Mouse (Mus musculus): Measurements from ENCODE around the gene Bag1. TPM values are rescaled to one million over a fixed set of nuclear protein-coding genes. Genes with fewer than 3 reads are reported as not detected.
"Not testable (repeated sequence)": the region's sequence is repeated elsewhere in the genome, so short reads cannot be mapped to it uniquely, and the experiment has no call there.

The Bag1 gene
- total RNA-seq, 2 experiments from 2014 or later: 163 to 170 TPM

DNA sequence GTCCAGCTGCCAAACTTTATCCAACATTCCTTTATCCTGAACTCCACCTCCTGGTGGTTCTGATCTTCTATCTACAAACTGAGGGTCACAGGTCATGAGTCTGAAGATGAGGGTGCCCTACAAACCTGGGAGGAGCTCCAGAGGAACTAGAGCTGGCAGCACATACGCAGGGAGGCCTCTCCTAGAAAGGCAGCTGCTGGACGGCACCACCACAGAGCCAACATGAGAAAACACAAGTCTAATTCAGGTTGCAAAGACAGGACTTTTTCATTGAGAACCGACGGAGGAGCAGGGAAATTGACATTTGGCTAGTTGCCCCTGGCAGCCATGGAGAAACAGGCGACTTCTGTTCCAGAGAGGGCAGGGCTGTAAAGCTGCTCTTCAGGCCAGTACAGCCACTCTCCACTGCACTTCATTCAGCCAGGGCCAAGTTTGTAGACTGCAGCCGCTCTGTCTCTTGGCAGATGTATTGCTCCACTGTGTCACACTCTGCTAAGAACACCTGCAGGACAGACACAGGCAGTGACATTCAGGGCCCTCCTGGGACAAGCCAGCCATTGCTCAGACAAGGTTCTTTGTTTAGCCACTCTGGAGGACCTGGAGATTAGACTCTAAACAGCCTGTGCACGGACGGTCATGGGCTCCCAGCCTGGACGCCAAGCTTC is 11.8 kb downstream of the Bag1 start:
- DNase-seq (ENCODE audit: low spot score in 2 of 2): peak; percentile 70 to 74

DNA sequence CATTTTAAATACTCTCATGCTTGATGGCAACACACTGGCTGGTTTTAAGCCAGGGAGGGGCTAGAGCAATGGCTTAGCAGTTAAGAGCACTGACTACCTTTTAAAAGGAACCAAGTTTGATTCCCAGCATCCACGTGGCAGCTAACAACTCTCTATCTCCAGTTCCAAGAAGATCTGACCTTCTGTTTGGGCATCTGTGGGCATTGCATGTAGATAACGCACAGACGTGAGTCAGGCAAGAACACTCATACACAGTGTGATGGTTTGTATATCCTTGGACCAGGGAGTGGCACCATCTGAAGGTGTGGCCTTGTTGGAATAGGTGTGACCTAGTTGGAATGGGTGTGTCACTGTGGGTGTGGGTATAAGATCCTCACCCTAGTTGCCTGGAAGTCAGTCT is 13.7 kb downstream of the Bag1 start:
- DNase-seq (ENCODE audit: low spot score in 2 of 2): not testable (repeated sequence)

DNA sequence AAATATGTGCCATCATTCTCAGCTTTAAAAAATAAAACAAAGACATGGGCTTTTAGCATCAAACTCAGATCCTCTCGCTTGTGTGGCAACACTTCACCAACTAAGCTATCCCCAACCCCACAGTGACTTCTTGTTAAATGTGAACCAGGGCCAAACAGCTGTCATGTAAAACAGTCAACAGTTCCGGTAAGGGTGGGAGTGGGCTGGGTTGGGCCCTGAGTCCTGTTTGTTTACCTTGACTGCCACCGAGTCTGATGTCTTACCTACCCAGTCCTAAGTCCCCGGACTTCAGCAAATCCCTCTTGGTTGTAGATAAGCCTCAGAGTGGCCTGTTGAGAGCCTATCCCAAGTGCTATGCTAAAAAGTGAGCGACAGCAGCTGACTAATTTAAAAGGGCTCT is 14.4 kb downstream of the Bag1 start:
- no peak for DNase-seq (ENCODE audit: low spot score in 2 of 2)

- no peak for DNase-seq (ENCODE audit: low spot score in 2 of 2)
Observed at GRCm38 (mm10) chr4:40929046-40929445, 19.0 kb downstream of the Bag1 start.

GRCm38 (mm10) chr4:40925568-40925967 is 22.5 kb downstream of the Bag1 start:
- no peak for DNase-seq (ENCODE audit: low spot score in 2 of 2)

DNA sequence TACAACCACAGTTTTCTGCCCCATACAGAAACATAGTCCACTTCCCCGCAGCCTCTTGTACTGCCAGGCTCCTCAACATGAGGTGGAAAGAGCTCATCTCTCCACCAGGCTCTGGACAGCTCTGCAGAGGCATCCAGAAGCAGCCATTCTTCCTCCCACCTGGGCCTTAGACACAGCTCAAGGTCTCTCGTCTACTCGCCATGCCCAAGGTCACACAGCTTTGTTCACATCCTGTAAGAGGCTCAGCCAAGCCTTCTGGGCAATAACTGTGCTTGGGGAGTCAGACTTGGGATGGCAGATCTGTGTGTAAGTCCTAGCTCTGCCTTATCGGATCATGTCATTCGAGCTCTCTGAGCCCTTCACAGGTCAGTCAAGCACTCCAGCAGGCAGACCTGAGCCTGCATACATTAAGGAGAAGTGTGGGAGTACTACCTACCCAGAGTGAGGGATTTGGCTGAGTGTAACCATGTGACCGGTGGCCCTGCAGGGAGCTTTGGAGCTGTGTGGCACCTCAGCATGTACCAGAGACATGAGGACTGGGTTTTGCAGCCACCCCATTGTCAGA is 24.9 kb downstream of the Bag1 start:
- DNase-seq (ENCODE audit: low spot score in 2 of 2): no peak

DNA sequence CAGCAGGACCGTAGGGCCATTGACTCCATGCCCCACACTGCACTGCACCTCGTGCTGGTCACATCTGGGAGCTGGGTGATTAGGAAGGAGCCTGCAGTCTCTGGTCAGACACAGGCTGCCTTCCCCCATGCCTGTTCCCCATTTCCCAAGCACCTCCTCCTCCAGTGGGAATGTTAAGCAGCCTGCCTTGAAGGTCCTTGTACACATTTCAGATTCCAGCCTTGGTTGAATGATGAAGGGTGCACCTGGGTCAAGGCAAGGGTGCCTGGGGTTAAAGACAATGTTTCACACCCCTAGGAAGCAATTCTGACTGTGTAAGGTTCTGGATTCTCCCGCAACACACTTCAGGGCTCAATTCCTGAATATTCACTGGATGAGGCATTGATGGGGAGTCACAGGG is 26.8 kb downstream of the Bag1 start:
- no peak for DNase-seq (ENCODE audit: low spot score in 2 of 2)

GRCm38 (mm10) chr4:40920576-40920975 is 27.5 kb downstream of the Bag1 start:
- no peak for DNase-seq (ENCODE audit: low spot score in 2 of 2)

DNA sequence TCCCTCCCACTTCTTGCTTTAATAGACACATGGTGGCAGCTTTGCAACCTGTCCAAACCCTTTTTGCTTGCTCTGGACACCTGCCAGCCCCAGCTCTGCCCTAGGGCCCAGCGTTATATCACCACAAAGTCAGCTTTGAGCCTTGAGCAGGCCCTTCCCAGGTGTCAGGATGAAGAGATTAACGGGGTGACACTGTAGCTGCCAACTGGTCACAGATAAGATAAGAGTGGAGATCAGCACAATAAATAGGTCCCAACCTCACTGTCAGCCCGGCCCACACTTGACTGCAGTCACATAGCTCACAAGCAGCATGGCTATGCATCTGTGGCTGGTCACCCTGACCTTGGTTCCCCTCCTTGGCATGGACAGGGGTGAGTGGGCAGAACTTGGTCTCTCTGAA is 28.3 kb downstream of the Bag1 start, which contains the start of gene Spink4:
Spink4 (plus strand) TSS at position 268 of the 400 bp plus-strand sequence.
- DNase-seq (ENCODE audit: low spot score in 2 of 2): no peak

- no peak for DNase-seq (ENCODE audit: low spot score in 2 of 2)
Observed at GRCm38 (mm10) chr4:40916592-40917155, 31.4 kb downstream of the Bag1 start.

- DNase-seq (ENCODE audit: low spot score in 2 of 2): no peak
Observed at GRCm38 (mm10) chr4:40915947-40916346, 32.1 kb downstream of the Bag1 start.

DNA sequence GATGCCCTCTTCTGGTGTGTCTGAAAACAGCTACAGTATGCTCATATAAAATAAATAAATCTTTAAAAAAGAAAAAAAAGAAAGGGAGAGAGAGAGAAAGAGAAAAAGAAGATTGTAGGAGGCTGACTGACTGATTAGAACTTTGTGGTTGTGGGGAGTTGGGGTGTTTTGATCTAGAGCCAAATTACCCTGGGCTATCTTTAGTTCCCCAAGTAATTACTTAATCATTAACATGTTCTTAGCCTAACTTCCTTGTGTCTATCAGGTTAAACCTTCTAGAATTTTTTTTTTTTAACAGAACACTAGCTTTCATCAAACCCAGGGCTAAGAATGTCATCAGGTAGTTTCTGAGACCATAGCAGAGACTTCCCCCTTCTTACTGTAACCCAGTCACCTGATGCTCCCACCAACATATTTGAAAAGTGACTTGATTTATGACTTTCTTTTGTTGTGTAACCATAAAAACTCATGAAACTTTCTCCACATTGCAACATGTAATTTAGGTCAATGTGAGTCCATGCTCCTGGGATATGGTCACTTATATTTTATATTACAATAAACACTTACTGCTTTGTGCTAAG is 33.7 kb downstream of the Bag1 start:
- no peak for DNase-seq (ENCODE audit: low spot score in 2 of 2)

GRCm38 (mm10) chr4:40908261-40908969 is 39.7 kb downstream of the Bag1 start:
- peak; percentile 44 to 60 for DNase-seq (ENCODE audit: low spot score in 2 of 2)

- no peak for DNase-seq (ENCODE audit: low spot score in 2 of 2)
Observed at GRCm38 (mm10) chr4:40906298-40906697, 41.8 kb downstream of the Bag1 start.

- no peak for DNase-seq (ENCODE audit: low spot score in 2 of 2)
Observed at GRCm38 (mm10) chr4:40900612-40901011, 47.5 kb downstream of the Bag1 start.

DNA sequence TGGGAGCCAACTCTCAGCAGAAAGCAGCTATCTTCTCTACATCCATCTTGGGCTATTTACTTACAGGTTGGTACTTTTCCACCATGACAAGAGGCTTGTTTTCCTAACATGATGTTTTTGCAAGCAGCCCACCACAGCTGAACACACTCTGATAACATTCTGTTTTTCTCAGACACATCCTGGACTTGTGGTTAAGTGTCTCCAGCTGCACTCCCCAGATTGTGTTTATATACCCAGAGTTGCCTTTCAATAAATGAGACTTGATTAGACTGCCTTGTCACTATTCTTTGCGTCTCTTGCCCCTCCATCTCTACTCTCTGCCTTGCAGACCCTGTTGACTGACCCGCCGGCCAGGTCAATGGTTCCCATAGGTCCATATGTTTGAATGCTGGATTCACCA is 48.0 kb downstream of the Bag1 start:
- DNase-seq (ENCODE audit: low spot score in 2 of 2): no peak

- DNase-seq (ENCODE audit: low spot score in 2 of 2): no peak
Observed at GRCm38 (mm10) chr4:40899264-40899663, 48.8 kb downstream of the Bag1 start.

GRCm38 (mm10) chr4:40898476-40899044 is 49.5 kb downstream of the Bag1 start:
- DNase-seq (ENCODE audit: low spot score in 2 of 2): no peak

DNA sequence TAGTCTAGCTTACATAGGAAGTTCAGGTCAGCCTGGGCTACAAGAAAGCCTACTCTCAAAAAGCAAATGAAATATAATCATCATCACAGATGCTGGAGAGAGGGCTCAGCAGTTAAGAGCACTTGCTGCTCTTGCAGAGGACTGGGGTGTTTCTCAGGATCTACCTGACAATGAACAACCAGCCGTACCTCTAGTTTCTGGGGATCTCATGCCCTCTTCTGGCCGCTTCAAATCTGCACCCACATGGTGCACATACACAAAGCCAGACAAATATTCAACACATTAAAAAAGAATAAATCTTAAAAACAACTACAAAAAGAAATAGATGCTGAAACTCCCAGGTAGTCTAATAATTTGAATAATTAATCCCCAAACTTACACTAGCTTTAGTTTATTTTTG is 52.4 kb downstream of the Bag1 start:
- DNase-seq (ENCODE audit: low spot score in 2 of 2): no peak

GRCm38 (mm10) chr4:40895118-40895517 is 53.0 kb downstream of the Bag1 start:
- DNase-seq (ENCODE audit: low spot score in 2 of 2): no peak

DNA sequence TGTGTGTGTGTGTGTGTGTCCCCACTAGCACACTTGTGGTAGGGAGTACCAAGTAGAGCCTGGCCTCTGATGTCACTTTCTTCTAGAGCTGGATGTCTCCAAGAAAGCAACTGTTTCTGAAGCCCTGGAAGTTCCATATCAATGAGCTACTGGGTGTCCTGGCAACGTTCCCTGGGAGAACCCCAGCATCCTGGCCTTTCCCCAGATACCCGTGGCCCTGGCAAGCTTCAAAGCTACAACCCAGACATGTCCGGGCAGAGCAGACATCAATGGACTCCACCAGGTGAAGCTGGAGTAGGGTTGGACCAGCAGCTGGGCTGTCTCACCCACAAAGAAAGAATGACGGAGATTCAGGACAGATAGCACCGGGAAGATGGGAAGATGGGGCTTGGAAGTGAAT is 56.9 kb downstream of the Bag1 start:
- DNase-seq (ENCODE audit: low spot score in 2 of 2): no peak

- no peak for DNase-seq (ENCODE audit: low spot score in 2 of 2)
Observed at GRCm38 (mm10) chr4:40889983-40890382, 58.1 kb downstream of the Bag1 start.

Data from layer of hippocampus, postnatal 10 days (tissue).